Mouse (Mus musculus) liver, embryonic 12.5 days (tissue): ENCODE measurements around the gene Drg1. TPM values are rescaled to one million over a fixed set of nuclear protein-coding genes. Genes with fewer than 3 reads are reported as not detected.
A peak's percentile ranks its signal among the peaks of the same experiment; 100 is the strongest.

Experiments used
- ATAC-seq: fragments of 200-750 bp; cut with Nextera tagmentation; 2 replicates; pipeline ENCODE4 v1.8.0; 2017; ENCODE audit warnings: moderate number of reproducible peaks, mild to moderate bottlenecking, moderate library complexity
- H3K27ac ChIP-seq: fragments of 300-500 bp; sonication (generic); 2 replicates; pipeline ENCODE4 v1.5.1; 2016; ENCODE audit warnings: mild to moderate bottlenecking
- H3K27me3 ChIP-seq: fragments of 300-500 bp; sonication (generic); replicated peaks from 2 replicates; pipeline ENCODE4 v1.6.1; 2016; ENCODE audit warnings: mild to moderate bottlenecking, moderate library complexity
- H3K36me3 ChIP-seq: fragments of 300-500 bp; sonication (generic); 2 replicates; pipeline ENCODE4 v1.6.1; 2016; ENCODE audit warnings: mild to moderate bottlenecking, moderate library complexity
- H3K4me1 ChIP-seq: fragments of 300-500 bp; sonication (generic); 2 replicates; pipeline ENCODE4 v1.6.1; 2016
- H3K4me2 ChIP-seq: fragments of 300-500 bp; sonication (generic); 2 replicates; pipeline ENCODE4 v1.6.1; 2016; ENCODE audit warnings: mild to moderate bottlenecking, moderate library complexity
- H3K4me3 ChIP-seq: fragments of 300-500 bp; sonication (generic); 2 replicates; pipeline ENCODE4 v1.5.1; 2016; ENCODE audit warnings: mild to moderate bottlenecking, moderate library complexity
- H3K9ac ChIP-seq: fragments of 300-500 bp; sonication (generic); 2 replicates; pipeline ENCODE4 v1.6.1; 2016; ENCODE audit warnings: mild to moderate bottlenecking, moderate library complexity
- H3K9me3 ChIP-seq: fragments of 300-500 bp; sonication (generic); replicated peaks from 2 replicates; pipeline ENCODE4 v1.6.1; 2016; ENCODE audit warnings: mild to moderate bottlenecking, moderate library complexity
- WGBS: fragments of 180-500 bp; shearing (Covaris S2); methylation state at CpG from one replicate; pipeline ENCODE4 v1.1.7; 2016; ENCODE audit not compliant: insufficient replicate concordance; 5-methylcytosine and 5-hydroxymethylcytosine counted together
- polyA plus RNA-seq: library from polyadenylated mRNA; unstranded; fragments of >200 nt; fragmentation: Nextera tagmentation; extraction: Ambion mirVana; gene quantifications from 2 replicates; pipeline ENCODE4 v1.2.1, GENCODE M21; 2016

Drg1 gene
- polyA plus RNA-seq, 1 experiment from 2014 or later = 169 TPM

GRCm38 (mm10) chr11:3247387-3247786 lies 18.8 kb downstream of the Drg1 start:
- peaks cover 99% of the 10 kb centered on the region for H3K36me3 ChIP-seq
- no peak overlapping the region for H3K27ac ChIP-seq
- no peak overlapping the region for H3K9ac ChIP-seq
- H3K27me3 ChIP-seq = no peaks in the 10 kb centered on the region
- ATAC-seq = no peak
- H3K4me2 ChIP-seq = no peak overlapping the region
- WGBS = 84% methylated on average over 2 of the region's 2 CpGs
- no peaks in the 10 kb centered on the region for H3K9me3 ChIP-seq
- H3K4me3 ChIP-seq = no peak overlapping the region
- no peaks in the 10 kb centered on the region for H3K4me1 ChIP-seq

GRCm38 (mm10) chr11:3243771-3244170 lies 22.4 kb downstream of the Drg1 start:
- no peak overlapping the region for H3K4me2 ChIP-seq
- peak; percentile 31; the same call in 1 of the 2 replicates for ATAC-seq
- H3K36me3 ChIP-seq = peaks cover 99% of the 10 kb centered on the region
- WGBS = 85% methylated on average over 4 of the region's 4 CpGs
- H3K4me1 ChIP-seq = no peaks in the 10 kb centered on the region
- H3K4me3 ChIP-seq = no peak overlapping the region
- H3K9me3 ChIP-seq = no peaks in the 10 kb centered on the region
- no peak overlapping the region for H3K27ac ChIP-seq
- no peaks in the 10 kb centered on the region for H3K27me3 ChIP-seq
- H3K9ac ChIP-seq = no peak overlapping the region

GRCm38 (mm10) chr11:3242395-3242794 lies 23.8 kb downstream of the Drg1 start:
- no peaks in the 10 kb centered on the region for H3K27me3 ChIP-seq
- no peak overlapping the region for H3K27ac ChIP-seq
- H3K4me2 ChIP-seq = no peak overlapping the region
- no peak for ATAC-seq
- H3K36me3 ChIP-seq = peaks cover 99% of the 10 kb centered on the region
- WGBS = 81% methylated on average over 7 of the region's 7 CpGs
- no peaks in the 10 kb centered on the region for H3K9me3 ChIP-seq
- no peak overlapping the region for H3K4me3 ChIP-seq
- no peaks in the 10 kb centered on the region for H3K4me1 ChIP-seq
- H3K9ac ChIP-seq = no peak overlapping the region

GRCm38 (mm10) chr11:3235277-3235676 lies 30.9 kb downstream of the Drg1 start:
- H3K27ac ChIP-seq = no peak overlapping the region
- no peaks in the 10 kb centered on the region for H3K27me3 ChIP-seq
- H3K9me3 ChIP-seq = no peaks in the 10 kb centered on the region
- no peak overlapping the region for H3K4me2 ChIP-seq
- ATAC-seq = no peak
- H3K36me3 ChIP-seq = peaks cover 98% of the 10 kb centered on the region
- 74% methylated on average over 5 of the region's 5 CpGs for WGBS
- no peaks in the 10 kb centered on the region for H3K4me1 ChIP-seq
- no peak overlapping the region for H3K9ac ChIP-seq
- H3K4me3 ChIP-seq = no peak overlapping the region

DNA sequence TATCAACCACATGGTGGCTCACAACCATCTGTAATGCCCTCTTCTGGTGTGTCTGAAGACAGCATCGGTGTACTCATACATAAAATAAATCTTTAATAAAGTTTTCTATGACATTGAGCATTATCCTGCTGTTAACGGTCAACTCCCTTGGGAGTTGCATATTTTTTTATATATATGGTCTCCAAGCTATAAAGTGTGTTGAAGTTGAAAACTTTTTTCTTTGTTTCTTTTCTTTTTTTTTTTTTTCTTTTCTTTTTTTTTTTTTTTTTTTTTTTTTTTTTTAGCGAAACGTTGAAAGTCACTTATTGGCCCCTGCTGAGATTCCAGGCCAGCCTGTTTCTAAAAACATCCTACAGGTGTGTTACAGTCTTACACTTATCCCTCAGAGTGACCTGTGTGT lies 32.5 kb downstream of the Drg1 start:
- H3K27ac ChIP-seq = no peak overlapping the region
- no peak overlapping the region for H3K4me2 ChIP-seq
- ATAC-seq = no peak
- H3K4me1 ChIP-seq = no peaks in the 10 kb centered on the region
- H3K9ac ChIP-seq = no peak overlapping the region
- no peaks in the 10 kb centered on the region for H3K9me3 ChIP-seq
- 88% methylated on average over 4 of the region's 4 CpGs for WGBS
- H3K27me3 ChIP-seq = no peaks in the 10 kb centered on the region
- H3K4me3 ChIP-seq = no peak overlapping the region
- peaks cover 97% of the 10 kb centered on the region for H3K36me3 ChIP-seq

GRCm38 (mm10) chr11:3232248-3232647 lies 34.0 kb downstream of the Drg1 start:
- Histone ChIP-seq H3K36me3 (peaks cover 93% of the 10 kb centered on the region), H3K4me2 (no peak overlapping the region), H3K4me3 (no peak overlapping the region), H3K27ac (no peak overlapping the region), H3K27me3 (no peaks in the 10 kb centered on the region), H3K4me1 (no peaks in the 10 kb centered on the region), H3K9ac (no peak overlapping the region), H3K9me3 (no peaks in the 10 kb centered on the region)
- no peak for ATAC-seq
- WGBS = 84% methylated on average over 3 of the region's 3 CpGs

DNA sequence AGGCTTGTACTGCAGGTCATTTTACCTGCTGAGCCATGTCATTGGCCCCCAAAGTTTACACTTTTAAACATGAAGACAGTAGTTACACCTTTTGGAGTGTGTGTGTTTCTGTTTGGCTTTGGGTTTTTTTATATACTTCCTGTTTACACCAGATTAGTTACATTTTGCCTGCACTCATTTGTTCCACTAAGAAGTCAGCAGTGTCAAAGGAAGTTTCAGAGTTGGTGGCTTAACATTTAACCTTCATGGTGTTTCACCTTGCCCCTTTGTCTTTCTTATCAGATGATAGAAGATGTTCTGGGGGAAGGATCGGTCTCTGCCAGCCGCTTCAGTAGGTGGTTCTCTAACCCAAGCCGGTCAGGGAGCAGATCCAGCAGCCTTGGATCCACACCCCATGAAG lies 39.1 kb downstream of the Drg1 start:
- Histone ChIP-seq H3K4me1 (no peaks in the 10 kb centered on the region), H3K36me3 (peaks cover 94% of the 10 kb centered on the region), H3K27ac (no peak overlapping the region), H3K4me3 (no peak overlapping the region), H3K27me3 (no peaks in the 10 kb centered on the region), H3K4me2 (no peak overlapping the region), H3K9me3 (no peaks in the 10 kb centered on the region), H3K9ac (no peak overlapping the region)
- ATAC-seq = no peak
- WGBS = 86% methylated on average over 3 of the region's 3 CpGs

- ATAC-seq = no peak
- H3K4me1 ChIP-seq = no peaks in the 10 kb centered on the region
- no peak overlapping the region for H3K4me3 ChIP-seq
- 80% methylated on average over 5 of the region's 5 CpGs for WGBS
- H3K9ac ChIP-seq = no peak overlapping the region
- no peak overlapping the region for H3K4me2 ChIP-seq
- no peaks in the 10 kb centered on the region for H3K27me3 ChIP-seq
- peaks cover 93% of the 10 kb centered on the region for H3K36me3 ChIP-seq
- no peak overlapping the region for H3K27ac ChIP-seq
- H3K9me3 ChIP-seq = no peaks in the 10 kb centered on the region
These were observed 43.1 kb downstream of the Drg1 start for GRCm38 (mm10) chr11:3223105-3223504.

DNA sequence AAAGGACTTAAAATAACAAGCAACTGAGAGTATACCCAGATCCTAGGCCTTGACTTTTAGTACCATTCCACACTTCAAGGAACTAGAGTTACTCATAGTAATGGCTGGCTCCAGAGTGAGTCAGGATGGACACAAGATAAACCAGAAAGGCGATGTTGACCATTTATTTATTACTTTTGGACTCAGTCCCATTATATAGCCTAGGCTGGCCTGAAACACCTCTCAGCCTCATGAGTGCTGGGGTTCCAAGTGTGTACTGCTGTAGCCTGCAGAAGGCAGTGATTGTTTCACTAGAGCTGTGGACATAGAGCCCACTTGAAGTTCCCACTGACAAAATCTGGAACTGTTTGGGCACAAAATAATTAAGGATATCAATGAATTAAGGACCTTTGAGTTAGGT lies 53.7 kb downstream of the Drg1 start:
- H3K4me3 ChIP-seq = no peak overlapping the region
- ATAC-seq = no peak
- WGBS = 93% methylated on average over 1 of the region's 1 CpGs

GRCm38 (mm10) chr11:3206783-3207182 lies 59.4 kb downstream of the Drg1 start:
- ATAC-seq = no peak
- no peak overlapping the region for H3K27ac ChIP-seq

More for the DNA sequence above, 53.7 kb downstream of the Drg1 start:
- H3K9ac ChIP-seq = no peak overlapping the region
- no peaks in the 10 kb centered on the region for H3K27me3 ChIP-seq
- H3K9me3 ChIP-seq = no peaks in the 10 kb centered on the region
- H3K36me3 ChIP-seq = peaks cover 96% of the 10 kb centered on the region
- no peak overlapping the region for H3K27ac ChIP-seq
- H3K4me2 ChIP-seq = no peak overlapping the region
- peaks cover 4% of the 10 kb centered on the region; the same call in 1 of the 2 replicates for H3K4me1 ChIP-seq

DNA sequence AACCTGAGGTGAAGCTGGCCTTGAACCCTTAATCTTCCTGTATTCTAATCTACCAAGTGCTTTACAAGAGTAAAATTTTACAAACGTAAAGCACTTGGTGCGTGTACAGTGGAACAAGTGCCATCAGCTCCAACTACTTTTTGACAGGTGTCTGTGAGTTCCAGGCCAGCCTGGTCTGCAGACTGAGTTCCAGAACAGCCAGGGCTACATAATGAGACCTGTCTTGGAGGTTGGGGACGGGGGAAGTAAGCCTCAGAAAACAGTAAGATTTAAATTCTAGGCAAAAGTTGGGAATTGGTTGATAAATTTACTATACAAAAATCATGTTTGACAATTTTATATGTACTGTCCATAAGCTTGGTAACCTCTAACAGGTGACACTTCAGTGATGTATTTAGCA lies 61.0 kb downstream of the Drg1 start:
- Histone ChIP-seq H3K27ac (no peak overlapping the region), H3K4me2 (peak overlapping the region; percentile 55), H3K36me3 (peaks cover 58% of the 10 kb centered on the region), H3K4me1 (peaks cover 23% of the 10 kb centered on the region), H3K9me3 (no peaks in the 10 kb centered on the region), H3K4me3 (peak overlapping the region; percentile 58; the same call in 1 of the 2 replicates), H3K27me3 (no peaks in the 10 kb centered on the region), H3K9ac (0 out of 2 replicates have a peak overlapping the region, but pooled peaks have one; percentile 74)
- 90% methylated on average over 3 of the region's 3 CpGs for WGBS
- no peak for ATAC-seq

More at GRCm38 (mm10) chr11:3206783-3207182, 59.4 kb downstream of the Drg1 start:
- Histone ChIP-seq H3K4me1 (peaks cover 23% of the 10 kb centered on the region), H3K4me2 (no peak overlapping the region), H3K9me3 (no peaks in the 10 kb centered on the region), H3K27me3 (no peaks in the 10 kb centered on the region), H3K4me3 (no peak overlapping the region), H3K36me3 (peaks cover 73% of the 10 kb centered on the region), H3K9ac (no peak overlapping the region)
- WGBS = 92% methylated on average over 3 of the region's 3 CpGs

- Histone ChIP-seq H3K9ac (peak overlapping the region; percentile 74), H3K36me3 (peaks cover 43% of the 10 kb centered on the region), H3K9me3 (no peaks in the 10 kb centered on the region), H3K27me3 (no peaks in the 10 kb centered on the region), H3K4me1 (peaks cover 23% of the 10 kb centered on the region), H3K4me3 (peak overlapping the region; percentile 58), H3K27ac (no peak overlapping the region), H3K4me2 (peak overlapping the region; percentile 55)
- 65% methylated on average over 2 of the region's 2 CpGs for WGBS
- no peak for ATAC-seq
These were observed 62.4 kb downstream of the Drg1 start for GRCm38 (mm10) chr11:3203771-3204170.

- peak; percentile 53 for ATAC-seq
- Histone ChIP-seq H3K27me3 (no peaks in the 10 kb centered on the region), H3K4me1 (peaks cover 19% of the 10 kb centered on the region), H3K4me3 (peak overlapping the region; percentile 58), H3K27ac (peak overlapping the region; percentile 55), H3K9ac (peak overlapping the region; percentile 74), H3K9me3 (no peaks in the 10 kb centered on the region), H3K4me2 (peak overlapping the region; percentile 55), H3K36me3 (peaks cover 35% of the 10 kb centered on the region)
- WGBS = under 1% methylated on average over 55 of the region's 57 CpGs
These were observed 63.3 kb downstream of the Drg1 start for GRCm38 (mm10) chr11:3202781-3203441.
